Mouse (Mus musculus) stomach, postnatal 0 days (tissue): Measurements from ENCODE around the gene Cep152. TPM values are rescaled to one million over a fixed set of nuclear protein-coding genes. Genes with fewer than 3 reads are reported as not detected.

Experiments
- ATAC-seq: fragments of 200-750 bp; cut with Nextera tagmentation; 2 replicates; pipeline ENCODE4 v1.8.0; 2017; ENCODE audit not compliant: low FRiP score, low TSS enrichment
- DNase-seq: peaks from one replicate; pipeline ENCODE4 v3.0.0-alpha.2; 2016; ENCODE audit warnings: low spot score
- H3K27ac ChIP-seq: fragments of 300-500 bp; sonication (generic); replicated peaks from 2 replicates; pipeline ENCODE4 v1.5.1; 2014; ENCODE audit warnings: mild to moderate bottlenecking, control low read depth
- H3K27me3 ChIP-seq: fragments of 300-500 bp; sonication (generic); 2 replicates; pipeline ENCODE4 v1.6.1; 2014; ENCODE audit warnings: low read length; ENCODE audit not compliant: control insufficient read depth, insufficient read depth
- H3K36me3 ChIP-seq: fragments of 300-500 bp; sonication (generic); 2 replicates; pipeline ENCODE4 v1.6.1; 2014; ENCODE audit warnings: low read length, mixed read lengths; ENCODE audit not compliant: control insufficient read depth, insufficient read depth
- H3K4me1 ChIP-seq: fragments of 300-500 bp; sonication (generic); replicated peaks from 2 replicates; pipeline ENCODE4 v1.6.1; 2014; ENCODE audit warnings: antibody characterized with exemption; ENCODE audit not compliant: control insufficient read depth, insufficient read depth
- H3K4me2 ChIP-seq: fragments of 300-500 bp; sonication (generic); replicated peaks from 2 replicates; pipeline ENCODE4 v1.6.1; 2014; ENCODE audit warnings: low read depth, mild to moderate bottlenecking, control low read depth, moderate library complexity
- H3K4me3 ChIP-seq: fragments of 300-500 bp; sonication (generic); 2 replicates; pipeline ENCODE4 v1.5.1; 2014; ENCODE audit warnings: low read depth, low read length, control low read depth
- H3K9ac ChIP-seq: fragments of 300-500 bp; sonication (generic); 2 replicates; pipeline ENCODE4 v1.6.1; 2014; ENCODE audit warnings: mild to moderate bottlenecking, low read length, control low read depth, mixed read lengths
- H3K9me3 ChIP-seq: fragments of 300-500 bp; sonication (generic); 2 replicates; pipeline ENCODE4 v1.6.1; 2016; ENCODE audit warnings: low read length; ENCODE audit not compliant: control insufficient read depth
- CTCF ChIP-seq: IDR thresholded peaks from 2 replicates; pipeline ENCODE4 v1.5.1; 2016; ENCODE audit warnings: antibody characterized with exemption, low read depth, mild to moderate bottlenecking, moderate library complexity
- EP300 ChIP-seq: optimal IDR thresholded peaks from 2 replicates; pipeline ENCODE3; 2016; ENCODE audit warnings: antibody characterized with exemption
- WGBS: fragments of 180-500 bp; shearing (Covaris S2); extraction: QIAGEN DNeasy Blood & Tissue Kit; methylation state at CpG from one replicate; pipeline ENCODE4 v1.1.7; 2014; 5-methylcytosine and 5-hydroxymethylcytosine counted together
- polyA plus RNA-seq: library from polyadenylated mRNA; unstranded; fragments of >200 nt; fragmentation: Nextera tagmentation; extraction: Ambion mirVana; gene quantifications from 2 replicates; pipeline ENCODE4 v1.2.1, GENCODE M21; 2015

The Cep152 gene
- polyA plus RNA-seq, 1 experiment from 2014 or later: 1.2 TPM

DNA sequence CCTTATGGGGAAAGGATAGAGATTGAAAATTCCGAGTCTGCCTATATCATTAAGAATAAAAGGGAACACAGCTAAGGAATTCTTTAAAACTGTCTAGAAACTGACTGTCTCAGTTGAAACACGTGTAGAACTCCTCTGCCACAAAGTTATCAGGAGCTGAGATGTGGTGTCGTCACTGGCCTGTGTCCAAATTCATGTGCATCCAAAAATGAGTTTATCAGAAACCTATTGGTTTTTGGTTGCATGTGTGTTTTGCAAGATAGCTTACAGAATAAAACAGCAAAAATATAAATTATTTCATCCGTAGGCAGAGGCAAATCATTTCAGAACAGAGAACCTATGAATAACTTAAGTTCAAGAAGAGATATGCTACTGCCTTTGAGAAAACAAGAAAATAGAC lies 41.8 kb upstream of the Cep152 start:
- Histone ChIP-seq H3K9me3 (no peaks in the 10 kb centered on the region), H3K4me1 (no peaks in the 10 kb centered on the region), H3K9ac (no peak overlapping the region), H3K27ac (no peak overlapping the region), H3K4me2 (no peak overlapping the region), H3K4me3 (no peak overlapping the region), H3K36me3 (no peaks in the 10 kb centered on the region), H3K27me3 (no peaks in the 10 kb centered on the region)
- TF ChIP-seq EP300: no peak
- no peak for TF ChIP-seq CTCF
- WGBS: 76% methylated on average over 4 of the region's 4 CpGs
- ATAC-seq (no peak), DNase-seq (no peak)

DNA sequence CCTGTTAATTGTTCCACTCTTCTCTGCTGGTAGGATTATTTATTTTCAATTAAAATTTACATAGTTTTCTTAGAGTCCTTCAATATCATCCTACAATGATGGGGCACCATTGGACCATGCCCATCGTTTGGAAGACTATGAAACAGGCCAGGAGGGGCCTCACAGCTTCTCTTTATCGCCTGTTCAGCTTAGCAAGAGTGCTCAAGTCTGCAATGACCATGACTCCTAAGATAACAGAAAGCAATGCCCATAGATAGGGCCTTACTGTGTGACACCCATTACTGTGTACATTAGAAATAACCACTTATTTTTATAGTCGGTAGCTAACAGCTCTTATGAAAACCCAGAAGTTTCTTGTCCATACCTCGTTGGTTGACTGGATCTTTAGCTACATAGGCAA lies 41.0 kb upstream of the Cep152 start:
- WGBS: 81% methylated on average over 4 of the region's 4 CpGs
- Histone ChIP-seq H3K4me2 (no peak overlapping the region), H3K9me3 (no peaks in the 10 kb centered on the region), H3K9ac (no peak overlapping the region), H3K27me3 (no peaks in the 10 kb centered on the region), H3K4me1 (no peaks in the 10 kb centered on the region), H3K27ac (no peak overlapping the region), H3K36me3 (no peaks in the 10 kb centered on the region), H3K4me3 (no peak overlapping the region)
- no peak for ATAC-seq
- DNase-seq: no peak
- TF ChIP-seq CTCF: no peak
- no peak for TF ChIP-seq EP300

- DNase-seq (no peak), ATAC-seq (no peak)
- Histone ChIP-seq H3K9me3 (no peaks in the 10 kb centered on the region), H3K36me3 (no peaks in the 10 kb centered on the region), H3K27ac (no peak overlapping the region), H3K4me2 (no peak overlapping the region), H3K9ac (no peak overlapping the region), H3K4me1 (no peaks in the 10 kb centered on the region), H3K4me3 (no peak overlapping the region), H3K27me3 (no peaks in the 10 kb centered on the region)
- WGBS: 81% methylated on average over 5 of the region's 5 CpGs
- TF ChIP-seq EP300 (no peak), CTCF (no peak)
Observed at GRCm38 (mm10) chr2:125665213-125665612, 40.3 kb upstream of the Cep152 start.

DNA sequence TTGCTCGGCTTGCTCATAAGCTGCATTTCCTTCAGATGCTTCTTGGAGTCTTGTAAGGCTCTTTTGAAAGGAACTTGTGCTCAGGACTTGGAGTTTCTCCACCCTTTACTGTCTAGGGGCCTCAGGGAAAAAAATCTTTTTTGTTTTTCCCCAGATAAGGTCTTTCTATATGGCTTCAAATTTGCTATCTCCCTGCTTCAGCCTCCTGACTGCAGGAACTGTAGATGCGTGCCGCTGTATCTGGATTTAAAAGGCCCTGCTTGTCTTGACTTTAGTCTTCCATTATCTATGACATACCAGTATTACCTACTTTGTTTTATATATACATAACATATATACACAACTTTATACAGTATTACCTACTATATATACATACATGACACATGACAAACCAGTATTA lies 37.6 kb upstream of the Cep152 start:
- DNase-seq (no peak), ATAC-seq (no peak)
- Histone ChIP-seq H3K27ac (no peak overlapping the region), H3K36me3 (no peaks in the 10 kb centered on the region), H3K4me3 (no peak overlapping the region), H3K27me3 (no peaks in the 10 kb centered on the region), H3K4me2 (no peak overlapping the region), H3K4me1 (no peaks in the 10 kb centered on the region), H3K9ac (no peak overlapping the region), H3K9me3 (no peaks in the 10 kb centered on the region)
- WGBS: 91% methylated on average over 3 of the region's 3 CpGs
- TF ChIP-seq EP300: no peak

DNA sequence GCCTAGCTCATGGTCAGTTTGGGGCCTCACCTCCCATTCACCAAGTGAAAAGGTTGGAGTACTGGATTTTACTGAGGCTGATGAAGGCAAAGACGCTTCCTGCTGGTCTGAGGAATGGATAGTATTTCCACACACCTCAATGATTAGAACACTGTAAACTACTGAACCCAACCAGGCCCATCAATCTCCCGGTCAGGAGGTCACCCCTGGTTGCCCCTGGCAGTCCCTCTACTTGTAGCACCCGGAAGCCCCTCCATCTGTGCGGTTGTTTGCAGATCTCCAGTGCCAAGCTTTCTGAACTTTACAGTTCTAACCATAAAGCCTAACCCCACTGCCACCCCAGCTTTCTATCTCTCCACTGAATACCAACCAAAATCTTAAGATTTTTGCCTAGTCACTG lies 36.2 kb upstream of the Cep152 start:
- Histone ChIP-seq H3K27ac (no peak overlapping the region), H3K4me1 (no peaks in the 10 kb centered on the region), H3K27me3 (no peaks in the 10 kb centered on the region), H3K4me2 (peak overlapping the region; percentile 55; the same call in 1 of the 2 replicates), H3K9me3 (no peaks in the 10 kb centered on the region), H3K4me3 (no peak overlapping the region), H3K36me3 (no peaks in the 10 kb centered on the region), H3K9ac (no peak overlapping the region)
- ATAC-seq: no peak
- DNase-seq: no peak
- WGBS: 60% methylated on average over 4 of the region's 4 CpGs
- TF ChIP-seq CTCF (no peak), EP300 (no peak)

DNA sequence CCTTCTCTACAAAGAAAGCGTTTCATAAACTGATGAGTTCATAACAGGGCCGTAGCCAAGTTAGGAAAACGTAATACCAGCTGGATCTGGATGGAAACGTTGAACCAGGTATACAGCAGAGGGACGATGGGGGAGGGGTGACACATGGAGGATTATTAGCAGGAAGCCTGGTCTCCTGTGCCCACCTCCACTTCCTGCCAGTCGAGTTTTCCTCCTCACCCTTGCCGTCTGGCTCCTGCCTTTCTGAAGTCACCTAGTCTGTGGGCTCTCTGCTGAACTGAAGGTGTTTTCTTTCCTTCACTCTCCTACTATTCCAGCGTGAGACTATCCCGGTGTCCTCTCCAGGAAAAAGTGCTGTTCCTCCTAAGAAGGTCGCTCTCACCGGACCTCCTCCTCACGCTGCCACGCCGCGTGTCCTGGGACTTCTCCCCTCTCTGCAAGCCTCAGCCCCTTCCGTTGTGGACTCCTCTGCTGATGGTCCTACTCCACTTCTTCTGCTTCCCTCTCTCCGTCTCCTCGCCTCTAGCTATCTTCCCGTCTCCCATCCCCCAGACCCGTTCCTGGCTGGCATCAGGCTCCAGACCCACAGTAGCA lies 35.7 kb upstream of the Cep152 start:
- Histone ChIP-seq H3K36me3 (no peaks in the 10 kb centered on the region), H3K4me2 (peak overlapping the region; percentile 55), H3K27me3 (no peaks in the 10 kb centered on the region), H3K4me3 (peak overlapping the region; percentile 28), H3K9me3 (no peaks in the 10 kb centered on the region), H3K27ac (no peak overlapping the region), H3K4me1 (no peaks in the 10 kb centered on the region), H3K9ac (peak overlapping the region; percentile 31)
- peak; percentile 45; the same call in 1 of the 2 replicates for ATAC-seq
- 31% methylated on average over 20 of the region's 20 CpGs for WGBS
- TF ChIP-seq EP300 (no peak), CTCF (no peak)
- peak; percentile 30 for DNase-seq
